Mouse (Mus musculus): ENCODE data around the gene Cyb5r4.

DNA sequence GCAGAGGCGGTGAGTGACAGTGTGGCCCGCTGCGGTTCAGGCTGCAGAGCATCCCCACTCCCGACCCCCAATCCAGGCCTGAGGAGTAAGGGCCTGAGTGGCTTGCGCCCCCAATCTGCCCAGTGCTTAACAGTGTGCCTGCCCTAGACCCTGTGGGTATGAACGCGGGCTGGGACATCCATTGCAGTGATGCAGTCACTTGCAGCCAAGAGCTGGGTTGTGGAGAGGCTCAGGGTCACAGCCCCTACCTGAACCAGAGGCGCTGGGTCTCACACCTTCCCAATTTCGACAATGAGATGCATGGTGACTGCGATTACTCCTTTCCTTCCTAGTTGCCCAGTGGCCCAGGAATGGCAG, 5.9 kb upstream of the Cyb5r4 start:
- no peak for TF ChIP-seq CTCF (IDR thresholded peaks at IDR 0.05; ENCODE audit: low read depth)
- TF ChIP-seq EP300 (optimal IDR thresholded peaks at IDR 0.05), result no peak
